Mouse (Mus musculus): ENCODE results near the gene Hecw1. TPM values are rescaled to one million over a fixed set of nuclear protein-coding genes. Genes with fewer than 3 reads are reported as not detected.

Hecw1 gene
- polyA plus RNA-seq, 1 experiment from 2014 or later: 0.24 TPM

DNA sequence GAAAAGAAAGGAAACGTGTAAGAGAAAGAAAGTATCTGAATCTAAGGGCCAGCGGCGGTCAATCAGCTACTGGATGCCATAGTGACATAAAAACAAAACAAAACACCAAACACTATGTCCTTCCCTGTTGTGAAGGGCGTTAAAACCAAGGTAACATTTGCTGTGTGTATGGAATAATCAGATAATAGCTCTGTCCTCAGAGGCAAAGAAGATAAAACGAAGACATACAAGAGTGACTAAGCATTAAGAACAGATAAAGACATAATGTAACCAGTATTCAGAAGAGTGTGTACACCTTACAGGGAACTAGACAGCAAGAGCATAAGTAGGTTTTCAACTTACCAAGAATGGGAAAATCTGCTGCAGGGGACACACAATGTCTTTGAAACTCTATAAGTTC lies 62.0 kb downstream of the Hecw1 start:
- no peaks in the 10 kb centered on the region for H3K4me1 ChIP-seq (ENCODE audit: control insufficient read depth, insufficient read depth, low read length)
- H3K27me3 ChIP-seq (ENCODE audit: control insufficient read depth, insufficient read depth, low read length): no peaks in the 10 kb centered on the region
- H3K27ac ChIP-seq (replicated peaks; ENCODE audit: low read depth, low read length): no peak overlapping the region
- H3K4me2 ChIP-seq (ENCODE audit: low read depth, severe bottlenecking): no peak overlapping the region
- H3K4me3 ChIP-seq (ENCODE audit: low read depth, low read length): no peak overlapping the region
- ATAC-seq (ENCODE audit: insufficient number of reproducible peaks, low FRiP score, low TSS enrichment, low read depth): no peak
- no peak for DNase-seq (ENCODE audit: low spot score)
- H3K9me3 ChIP-seq (ENCODE audit: control insufficient read depth, low read length): no peaks in the 10 kb centered on the region
- H3K9ac ChIP-seq (ENCODE audit: low read length): no peak overlapping the region
- WGBS: 85% methylated on average over 5 of the region's 5 CpGs
- no peaks in the 10 kb centered on the region for H3K36me3 ChIP-seq (ENCODE audit: control insufficient read depth, insufficient read depth, low read length)

DNA sequence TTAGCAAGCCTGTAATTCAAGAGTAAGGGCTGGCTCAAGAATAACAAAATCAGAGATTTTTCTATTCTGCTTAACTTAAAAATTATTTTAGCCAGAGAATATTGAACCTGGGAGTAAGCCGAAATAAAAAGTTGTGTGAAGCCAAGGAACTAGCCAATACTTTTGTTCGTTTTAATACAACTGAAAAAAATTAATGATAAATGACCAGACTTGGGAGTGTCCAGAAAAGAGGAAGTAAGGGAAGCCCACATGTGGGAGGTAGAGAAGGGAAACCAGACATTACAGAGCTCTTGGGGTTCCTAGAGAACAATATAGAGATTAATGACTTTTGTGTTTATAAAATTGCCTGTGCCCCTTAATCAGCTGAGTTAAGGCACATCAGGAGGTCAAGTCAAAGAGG lies 66.0 kb downstream of the Hecw1 start:
- no peaks in the 10 kb centered on the region for H3K4me1 ChIP-seq (ENCODE audit: control insufficient read depth, insufficient read depth, low read length)
- DNase-seq (ENCODE audit: low spot score) (no peak), ATAC-seq (ENCODE audit: insufficient number of reproducible peaks, low FRiP score, low TSS enrichment, low read depth) (no peak)
- H3K9ac ChIP-seq (ENCODE audit: low read length): no peak overlapping the region
- H3K4me2 ChIP-seq (ENCODE audit: low read depth, severe bottlenecking): no peak overlapping the region
- H3K36me3 ChIP-seq (ENCODE audit: control insufficient read depth, insufficient read depth, low read length): no peaks in the 10 kb centered on the region
- H3K27ac ChIP-seq (replicated peaks; ENCODE audit: low read depth, low read length): no peak overlapping the region
- H3K4me3 ChIP-seq (ENCODE audit: low read depth, low read length): no peak overlapping the region
- no peaks in the 10 kb centered on the region for H3K27me3 ChIP-seq (ENCODE audit: control insufficient read depth, insufficient read depth, low read length)
- 85% methylated on average over 2 of the region's 2 CpGs for WGBS
- no peaks in the 10 kb centered on the region for H3K9me3 ChIP-seq (ENCODE audit: control insufficient read depth, low read length)

DNA sequence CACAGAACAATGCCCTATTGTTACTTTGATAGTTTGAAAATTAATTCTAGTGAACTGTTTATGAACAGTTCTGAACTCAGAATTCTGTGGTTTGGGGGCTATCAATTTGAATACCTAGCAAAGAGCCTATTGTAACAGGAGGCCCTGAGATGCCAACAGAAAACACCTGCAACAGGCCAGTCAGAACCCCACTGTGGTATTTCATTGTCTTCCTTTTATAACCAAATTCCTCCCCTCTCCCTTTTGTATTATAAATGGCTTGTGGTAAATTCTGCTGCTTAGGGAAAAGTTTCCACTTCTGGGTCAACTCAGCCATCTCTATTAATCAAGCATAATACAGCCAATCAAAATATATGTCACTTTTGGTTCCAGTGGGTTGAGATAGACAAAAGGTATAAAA lies 83.5 kb downstream of the Hecw1 start:
- no peaks in the 10 kb centered on the region for H3K27me3 ChIP-seq (ENCODE audit: control insufficient read depth, insufficient read depth, low read length)
- no peak overlapping the region for H3K27ac ChIP-seq (replicated peaks; ENCODE audit: low read depth, low read length)
- no peak overlapping the region for H3K4me2 ChIP-seq (ENCODE audit: low read depth, severe bottlenecking)
- H3K9me3 ChIP-seq (ENCODE audit: control insufficient read depth, low read length): no peaks in the 10 kb centered on the region
- H3K4me1 ChIP-seq (ENCODE audit: control insufficient read depth, insufficient read depth, low read length): no peaks in the 10 kb centered on the region
- H3K36me3 ChIP-seq (ENCODE audit: control insufficient read depth, insufficient read depth, low read length): no peaks in the 10 kb centered on the region
- ATAC-seq (ENCODE audit: insufficient number of reproducible peaks, low FRiP score, low TSS enrichment, low read depth) (no peak), DNase-seq (ENCODE audit: low spot score) (no peak)
- no peak overlapping the region for H3K4me3 ChIP-seq (ENCODE audit: low read depth, low read length)
- H3K9ac ChIP-seq (ENCODE audit: low read length): no peak overlapping the region

DNA sequence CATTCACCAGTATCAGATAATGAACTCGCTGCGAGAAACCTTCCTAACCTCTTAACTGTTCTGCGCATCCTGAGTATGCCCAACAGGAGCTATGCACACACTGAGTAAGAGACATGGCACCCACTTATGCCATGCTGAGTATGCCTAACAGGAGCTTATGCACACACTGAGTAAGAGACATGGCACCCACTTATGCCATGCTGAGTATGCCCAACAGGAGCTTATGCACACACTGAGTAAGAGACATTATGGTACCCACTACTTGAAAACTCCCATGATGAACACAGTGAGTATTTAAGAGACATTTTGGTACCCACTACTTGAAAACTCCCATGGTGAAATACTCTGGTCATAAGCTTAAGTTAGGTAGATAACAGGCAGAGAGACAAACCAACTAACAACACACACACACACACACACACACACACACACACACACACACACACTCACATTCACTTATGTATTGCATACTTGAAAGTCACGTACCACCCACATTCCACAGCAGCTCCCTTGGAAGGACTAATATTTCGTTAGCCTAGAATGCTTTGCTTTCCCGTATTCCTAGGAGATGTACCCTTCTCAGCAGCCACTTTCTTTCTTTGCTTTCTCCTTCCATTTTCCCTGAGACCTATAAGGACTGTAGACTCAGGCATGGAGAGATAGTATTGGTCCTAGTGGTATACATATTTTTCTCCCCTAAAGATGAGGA lies 94.0 kb downstream of the Hecw1 start:
- no peaks in the 10 kb centered on the region for H3K9me3 ChIP-seq (ENCODE audit: control insufficient read depth, low read length)
- 92% methylated on average over 6 of the region's 6 CpGs for WGBS
- ATAC-seq (ENCODE audit: insufficient number of reproducible peaks, low FRiP score, low TSS enrichment, low read depth) (no peak), DNase-seq (ENCODE audit: low spot score) (no peak)
- H3K36me3 ChIP-seq (ENCODE audit: control insufficient read depth, insufficient read depth, low read length): no peaks in the 10 kb centered on the region
- no peaks in the 10 kb centered on the region for H3K27me3 ChIP-seq (ENCODE audit: control insufficient read depth, insufficient read depth, low read length)
- no peak overlapping the region for H3K9ac ChIP-seq (ENCODE audit: low read length)
- H3K4me1 ChIP-seq (ENCODE audit: control insufficient read depth, insufficient read depth, low read length): no peaks in the 10 kb centered on the region
- H3K4me2 ChIP-seq (ENCODE audit: low read depth, severe bottlenecking): no peak overlapping the region
- no peak overlapping the region for H3K27ac ChIP-seq (replicated peaks; ENCODE audit: low read depth, low read length)
- no peak overlapping the region for H3K4me3 ChIP-seq (ENCODE audit: low read depth, low read length)

DNA sequence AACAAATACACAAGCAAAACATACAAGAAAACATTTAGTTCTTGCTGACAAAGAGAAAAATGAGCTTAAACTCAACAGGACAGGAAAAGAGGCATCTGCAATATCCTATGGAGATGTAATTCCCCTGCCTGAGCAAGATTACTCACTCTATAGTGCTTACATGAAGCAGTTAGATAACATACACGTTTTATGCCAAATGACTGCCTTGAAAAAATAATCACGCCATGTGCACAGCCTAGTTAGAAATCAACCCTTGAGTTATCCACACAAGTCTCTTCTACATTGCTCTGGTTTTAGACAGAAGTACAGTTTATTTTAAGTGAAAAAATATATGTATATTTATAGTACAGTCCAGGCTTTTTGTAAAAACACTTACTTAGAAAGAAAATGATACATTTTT lies 98.2 kb downstream of the Hecw1 start:
- no peak overlapping the region for H3K4me2 ChIP-seq (ENCODE audit: low read depth, severe bottlenecking)
- H3K36me3 ChIP-seq (ENCODE audit: control insufficient read depth, insufficient read depth, low read length): no peaks in the 10 kb centered on the region
- H3K4me3 ChIP-seq (ENCODE audit: low read depth, low read length): no peak overlapping the region
- ATAC-seq (ENCODE audit: insufficient number of reproducible peaks, low FRiP score, low TSS enrichment, low read depth) (no peak), DNase-seq (ENCODE audit: low spot score) (no peak)
- no peak overlapping the region for H3K9ac ChIP-seq (ENCODE audit: low read length)
- H3K27ac ChIP-seq (replicated peaks; ENCODE audit: low read depth, low read length): no peak overlapping the region
- 81% methylated on average over 2 of the region's 2 CpGs for WGBS
- no peaks in the 10 kb centered on the region for H3K27me3 ChIP-seq (ENCODE audit: control insufficient read depth, insufficient read depth, low read length)
- H3K9me3 ChIP-seq (ENCODE audit: control insufficient read depth, low read length): no peaks in the 10 kb centered on the region
- no peaks in the 10 kb centered on the region for H3K4me1 ChIP-seq (ENCODE audit: control insufficient read depth, insufficient read depth, low read length)

DNA sequence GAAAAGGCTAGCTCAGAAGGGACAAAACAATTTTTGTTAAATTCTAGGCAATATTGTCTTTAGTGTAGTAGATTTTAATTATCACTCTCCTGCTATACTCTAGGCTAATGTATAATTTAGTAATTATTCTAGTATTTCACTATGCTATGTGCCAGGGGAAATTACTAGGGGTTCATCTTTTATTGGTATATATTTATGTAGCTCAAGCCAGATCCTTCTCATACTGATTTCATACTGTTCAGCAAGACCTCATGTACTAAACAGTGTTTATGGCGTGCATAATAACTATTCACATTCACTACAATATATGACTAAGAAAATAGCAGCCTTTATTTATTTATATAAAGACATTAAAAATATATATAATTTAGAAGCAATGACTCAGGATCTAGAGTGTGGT lies 109.6 kb downstream of the Hecw1 start:
- no peak for ATAC-seq (ENCODE audit: insufficient number of reproducible peaks, low FRiP score, low TSS enrichment, low read depth)
- Histone ChIP-seq H3K9ac (ENCODE audit: low read length) (no peak overlapping the region), H3K4me3 (ENCODE audit: low read depth, low read length) (no peak overlapping the region), H3K27me3 (ENCODE audit: control insufficient read depth, insufficient read depth, low read length) (no peaks in the 10 kb centered on the region), H3K36me3 (ENCODE audit: control insufficient read depth, insufficient read depth, low read length) (no peaks in the 10 kb centered on the region), H3K4me1 (ENCODE audit: control insufficient read depth, insufficient read depth, low read length) (no peaks in the 10 kb centered on the region), H3K9me3 (ENCODE audit: control insufficient read depth, low read length) (no peaks in the 10 kb centered on the region), H3K27ac (replicated peaks; ENCODE audit: low read depth, low read length) (no peak overlapping the region), H3K4me2 (ENCODE audit: low read depth, severe bottlenecking) (no peak overlapping the region)
- no peak for DNase-seq (ENCODE audit: low spot score)
- WGBS: 94% methylated on average over 1 of the region's 1 CpGs

DNA sequence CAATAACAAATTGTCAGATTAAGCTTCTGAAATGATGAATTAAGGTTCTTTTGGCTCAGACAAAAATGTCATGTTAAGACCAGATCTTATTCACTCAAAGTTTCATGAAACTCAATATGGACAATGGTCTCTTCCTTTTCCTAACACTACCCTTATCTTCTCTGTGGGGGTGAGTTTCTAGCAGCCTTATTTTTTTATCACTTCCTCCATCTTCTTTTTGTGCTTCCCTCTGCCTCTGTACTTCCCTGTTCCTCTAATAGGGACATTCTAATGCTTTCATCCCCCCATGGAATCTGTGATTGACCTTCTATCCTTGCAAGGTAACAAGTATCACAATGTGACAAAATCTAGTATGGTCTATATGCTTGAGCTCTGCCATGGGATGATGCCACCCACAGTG lies 148.6 kb downstream of the Hecw1 start:
- no peaks in the 10 kb centered on the region for H3K36me3 ChIP-seq (ENCODE audit: control insufficient read depth, insufficient read depth, low read length)
- ATAC-seq (ENCODE audit: insufficient number of reproducible peaks, low FRiP score, low TSS enrichment, low read depth): no peak
- H3K27ac ChIP-seq (replicated peaks; ENCODE audit: low read depth, low read length): no peak overlapping the region
- H3K4me2 ChIP-seq (ENCODE audit: low read depth, severe bottlenecking): no peak overlapping the region
- H3K4me1 ChIP-seq (ENCODE audit: control insufficient read depth, insufficient read depth, low read length): no peaks in the 10 kb centered on the region
- H3K4me3 ChIP-seq (ENCODE audit: low read depth, low read length): no peak overlapping the region
- DNase-seq (ENCODE audit: low spot score): no peak
- no peaks in the 10 kb centered on the region for H3K9me3 ChIP-seq (ENCODE audit: control insufficient read depth, low read length)
- no peak overlapping the region for H3K9ac ChIP-seq (ENCODE audit: low read length)
- H3K27me3 ChIP-seq (ENCODE audit: control insufficient read depth, insufficient read depth, low read length): no peaks in the 10 kb centered on the region

DNA sequence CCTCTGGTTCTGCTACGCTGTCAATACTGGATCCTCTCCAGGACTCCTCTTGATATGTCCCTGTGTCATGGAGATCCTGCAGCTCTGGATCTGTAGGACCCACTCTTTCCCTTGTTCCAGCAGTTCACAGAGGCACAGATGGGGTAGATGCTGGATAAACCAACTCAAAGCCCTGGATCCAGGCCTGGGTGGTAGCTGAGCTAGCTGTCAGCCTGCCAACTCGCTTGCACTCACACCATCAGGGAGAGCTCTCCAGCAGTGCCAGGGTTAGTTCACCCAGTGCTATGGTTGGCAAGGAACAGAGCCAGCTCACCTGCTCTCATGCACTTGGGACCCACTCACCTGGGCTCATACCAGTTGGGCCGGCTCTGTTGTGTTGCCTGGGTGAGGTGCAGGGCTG lies 157.5 kb downstream of the Hecw1 start:
- 83% methylated on average over 3 of the region's 3 CpGs for WGBS
- no peaks in the 10 kb centered on the region for H3K4me1 ChIP-seq (ENCODE audit: control insufficient read depth, insufficient read depth, low read length)

DNA sequence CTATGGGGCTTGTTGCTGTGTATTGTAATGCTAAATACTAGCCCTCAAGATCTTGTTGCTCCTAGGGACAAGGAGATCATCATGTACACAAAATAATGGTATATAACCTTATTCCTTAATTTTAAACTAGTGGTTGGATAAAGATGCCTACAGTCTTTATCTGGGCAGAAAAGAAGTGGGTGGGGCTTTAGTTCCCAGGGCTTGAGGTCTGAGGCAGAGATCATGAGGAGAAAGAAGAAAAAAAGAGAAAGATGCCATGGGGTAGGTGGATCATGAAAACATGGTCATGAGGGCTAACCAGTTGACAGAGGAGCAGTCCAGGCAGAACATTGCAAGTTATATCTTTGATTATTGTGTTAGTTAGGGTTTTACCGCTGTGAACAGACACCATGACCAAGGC lies 195.8 kb downstream of the Hecw1 start:
- WGBS: 93% methylated on average over 1 of the region's 1 CpGs
- DNase-seq (ENCODE audit: low spot score) (no peak), ATAC-seq (ENCODE audit: insufficient number of reproducible peaks, low FRiP score, low TSS enrichment, low read depth) (no peak)
- H3K4me1 ChIP-seq (ENCODE audit: control insufficient read depth, insufficient read depth, low read length): no peaks in the 10 kb centered on the region
- H3K9ac ChIP-seq (ENCODE audit: low read length): no peak overlapping the region
- no peak overlapping the region for H3K4me2 ChIP-seq (ENCODE audit: low read depth, severe bottlenecking)
- H3K9me3 ChIP-seq (ENCODE audit: control insufficient read depth, low read length): no peaks in the 10 kb centered on the region
- H3K4me3 ChIP-seq (ENCODE audit: low read depth, low read length): no peak overlapping the region
- no peaks in the 10 kb centered on the region for H3K36me3 ChIP-seq (ENCODE audit: control insufficient read depth, insufficient read depth, low read length)
- H3K27ac ChIP-seq (replicated peaks; ENCODE audit: low read depth, low read length): no peak overlapping the region
- H3K27me3 ChIP-seq (ENCODE audit: control insufficient read depth, insufficient read depth, low read length): no peaks in the 10 kb centered on the region

More for the DNA sequence above, 157.5 kb downstream of the Hecw1 start:
- H3K9me3 ChIP-seq (ENCODE audit: control insufficient read depth, low read length): no peaks in the 10 kb centered on the region; the same call in 1 of the 2 replicates
- H3K27me3 ChIP-seq (ENCODE audit: control insufficient read depth, insufficient read depth, low read length): no peaks in the 10 kb centered on the region
- H3K9ac ChIP-seq (ENCODE audit: low read length): no peak overlapping the region
- H3K36me3 ChIP-seq (ENCODE audit: control insufficient read depth, insufficient read depth, low read length): no peaks in the 10 kb centered on the region
- H3K4me2 ChIP-seq (ENCODE audit: low read depth, severe bottlenecking): no peak overlapping the region
- no peak overlapping the region for H3K27ac ChIP-seq (replicated peaks; ENCODE audit: low read depth, low read length)
- ATAC-seq (ENCODE audit: insufficient number of reproducible peaks, low FRiP score, low TSS enrichment, low read depth) (no peak), DNase-seq (ENCODE audit: low spot score) (no peak)
- H3K4me3 ChIP-seq (ENCODE audit: low read depth, low read length): no peak overlapping the region
